Mouse (Mus musculus) liver, embryonic 11.5 days (tissue): ENCODE measurements around the gene Tex13a. TPM values are rescaled to one million over a fixed set of nuclear protein-coding genes. Genes with fewer than 3 reads are reported as not detected.

Experiments used
- ATAC-seq: fragments of 200-750 bp; cut with Nextera tagmentation; replicated peaks from 2 replicates; pipeline ENCODE4 v1.8.0; 2017; ENCODE audit warnings: moderate number of reproducible peaks, mild to moderate bottlenecking, moderate TSS enrichment, moderate library complexity; ENCODE audit not compliant: low FRiP score
- DNase-seq: peaks from one replicate; pipeline ENCODE4 v3.0.0-alpha.2; 2017; ENCODE audit warnings: low spot score
- H3K27ac ChIP-seq: fragments of 300-500 bp; sonication (generic); 2 replicates; pipeline ENCODE4 v1.5.1; 2014; ENCODE audit warnings: mild to moderate bottlenecking, low read depth, low read length, control low read depth
- H3K27me3 ChIP-seq: fragments of 300-500 bp; sonication (generic); replicated peaks from 2 replicates; pipeline ENCODE4 v1.6.1; 2014; ENCODE audit warnings: low read length, mixed read lengths; ENCODE audit not compliant: control insufficient read depth, insufficient read depth
- H3K36me3 ChIP-seq: fragments of 300-500 bp; sonication (generic); 2 replicates; pipeline ENCODE4 v1.6.1; 2014; ENCODE audit warnings: mild to moderate bottlenecking, low read length, moderate library complexity, mixed read lengths; ENCODE audit not compliant: control insufficient read depth, insufficient read depth
- H3K4me1 ChIP-seq: fragments of 300-500 bp; sonication (generic); replicated peaks from 2 replicates; pipeline ENCODE4 v1.6.1; 2014; ENCODE audit warnings: low read length, mixed read lengths; ENCODE audit not compliant: control insufficient read depth, insufficient read depth
- H3K4me2 ChIP-seq: fragments of 300-500 bp; sonication (generic); 2 replicates; pipeline ENCODE4 v1.6.1; 2014; ENCODE audit warnings: mild to moderate bottlenecking, control low read depth, moderate library complexity
- H3K4me3 ChIP-seq: fragments of 300-500 bp; sonication (generic); 2 replicates; pipeline ENCODE4 v1.5.1; 2014; ENCODE audit warnings: low read depth, low read length, control low read depth
- H3K9ac ChIP-seq: fragments of 300-500 bp; sonication (generic); 2 replicates; pipeline ENCODE4 v1.6.1; 2014; ENCODE audit warnings: low read depth, low read length, control low read depth
- H3K9me3 ChIP-seq: fragments of 300-500 bp; sonication (generic); 2 replicates; pipeline ENCODE4 v1.6.1; 2016; ENCODE audit warnings: low read length, inconsistent platforms, mixed read lengths; ENCODE audit not compliant: control insufficient read depth
- WGBS: fragments of 180-500 bp; shearing (Covaris S2); extraction: QIAGEN DNeasy Blood & Tissue Kit; methylation state at CpG from one replicate; pipeline ENCODE4 v1.1.7; 2014; 5-methylcytosine and 5-hydroxymethylcytosine counted together
- polyA plus RNA-seq: library from polyadenylated mRNA; unstranded; fragments of >200 nt; fragmentation: Nextera tagmentation; extraction: Ambion mirVana; gene quantifications from 2 replicates; pipeline ENCODE4 v1.2.1, GENCODE M21; 2014

Gene Tex13a
- polyA plus RNA-seq, result not detected in 2 replicates

DNA sequence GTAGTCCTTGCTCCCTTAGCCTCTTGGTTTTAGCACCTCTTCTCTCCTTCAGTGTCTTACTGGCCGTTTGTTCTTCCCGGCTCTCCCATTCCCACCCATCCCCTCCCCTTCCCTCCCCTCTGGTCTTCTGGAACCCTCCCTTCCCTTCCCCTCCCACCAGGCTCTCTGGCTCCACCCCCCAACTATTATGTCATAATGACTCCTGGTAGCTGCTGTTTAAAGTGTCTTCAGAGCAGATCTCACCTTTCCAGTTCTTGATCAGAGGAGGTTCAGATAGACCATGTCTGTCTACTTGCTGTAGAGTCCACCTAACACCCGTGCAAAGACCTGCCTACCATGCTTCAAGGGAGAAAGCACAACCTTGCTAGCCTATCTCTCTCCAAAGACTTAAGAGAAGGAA, at the start of gene Tex13a:
Gene Tex13a (minus strand): TSS at position 101 of the 400 bp plus-strand sequence.
- 85% methylated on average over 3 of the region's 3 CpGs for WGBS
- Histone ChIP-seq H3K27me3 (no peaks in the 10 kb centered on the region), H3K9me3 (no peaks in the 10 kb centered on the region), H3K36me3 (no peaks in the 10 kb centered on the region), H3K4me3 (no peak within 1 kb of the TSS), H3K27ac (no peak within 1 kb of the TSS), H3K4me1 (no peaks in the 10 kb centered on the region), H3K9ac (no peak within 1 kb of the TSS), H3K4me2 (no peak within 1 kb of the TSS)
- DNase-seq (no peak), ATAC-seq (no peak)

DNA sequence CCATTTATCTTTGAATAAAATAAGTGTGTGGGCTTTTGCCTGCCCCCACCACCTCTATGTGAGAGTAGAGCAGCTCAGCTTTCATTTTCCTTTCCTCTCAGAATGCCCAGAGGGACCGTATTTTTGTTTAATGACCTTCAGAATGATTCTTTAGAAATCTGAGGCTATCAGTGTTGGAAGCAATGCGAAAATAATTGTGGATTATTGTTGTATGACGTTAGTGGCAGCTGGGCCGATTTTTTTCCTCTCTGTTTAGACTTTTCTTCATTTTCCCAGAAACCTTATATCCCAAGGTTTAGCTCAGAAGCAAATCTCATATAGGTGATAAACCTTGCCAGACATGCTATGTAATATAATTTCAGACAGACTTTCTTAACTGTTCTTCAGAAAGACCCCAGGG, 25.2 kb upstream of the Tex13a start:
- no peaks in the 10 kb centered on the region for H3K27me3 ChIP-seq
- DNase-seq, result no peak

DNA sequence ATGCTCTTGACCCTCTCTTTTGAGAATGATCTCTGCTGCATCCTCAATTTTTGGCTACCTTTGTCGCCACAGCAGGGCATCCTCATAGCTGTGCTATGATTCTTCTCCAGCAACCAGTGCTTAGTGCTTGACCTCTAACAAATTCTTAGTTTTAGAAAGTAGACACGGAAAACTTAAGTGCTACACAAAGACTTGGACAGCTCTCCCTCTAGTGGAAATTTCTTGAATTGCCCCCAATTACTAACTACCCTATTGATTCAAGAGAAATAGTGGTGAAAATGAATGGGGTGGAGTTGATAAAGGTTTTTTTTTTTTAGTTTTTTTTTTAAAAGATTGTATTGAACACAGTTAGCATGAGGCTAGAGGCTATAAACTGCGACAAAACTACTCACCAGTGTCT, 39.2 kb downstream of the Tex13a start:
- no peak overlapping the region for H3K4me2 ChIP-seq
- H3K27ac ChIP-seq, result no peak overlapping the region
- H3K27me3 ChIP-seq, result no peaks in the 10 kb centered on the region
- no peaks in the 10 kb centered on the region for H3K4me1 ChIP-seq
- no peaks in the 10 kb centered on the region for H3K9me3 ChIP-seq
- 17% methylated on average over 3 of the region's 3 CpGs for WGBS
- no peaks in the 10 kb centered on the region for H3K36me3 ChIP-seq
- no peak overlapping the region for H3K4me3 ChIP-seq
- ATAC-seq (no peak), DNase-seq (no peak)
- no peak overlapping the region for H3K9ac ChIP-seq

More for the DNA sequence above, 25.2 kb upstream of the Tex13a start:
- Histone ChIP-seq H3K9ac (no peak overlapping the region), H3K4me1 (no peaks in the 10 kb centered on the region), H3K4me2 (no peak overlapping the region), H3K9me3 (no peaks in the 10 kb centered on the region), H3K36me3 (no peaks in the 10 kb centered on the region), H3K27ac (no peak overlapping the region), H3K4me3 (no peak overlapping the region)
- no peak for ATAC-seq
- 64% methylated on average over 4 of the region's 4 CpGs for WGBS
